Mouse (Mus musculus): ENCODE data around the gene Pik3c2b.

Pik3c2b gene

GRCm38 (mm10) chr1:133103315-133103714 is 57.8 kb downstream of the Pik3c2b start:
- H3K9me3 ChIP-seq (ENCODE audit: low read length), result no peaks in the 10 kb centered on the region
- H3K27me3 ChIP-seq (ENCODE audit: insufficient read depth, low read length), result no peaks in the 10 kb centered on the region
- TF ChIP-seq NANOG (IDR thresholded peaks at IDR 0.05; ENCODE audit: borderline replicate concordance, low read length), result no peak
- no peak for TF ChIP-seq CTCF (conservative IDR thresholded peaks at IDR 0.05; ENCODE audit: low read length)
- no peak for TF ChIP-seq POU5F1 (IDR thresholded peaks at IDR 0.05; ENCODE audit: borderline replicate concordance, low read length)
- H3K36me3 ChIP-seq (ENCODE audit: insufficient read depth, low read length), result peaks cover 38% of the 10 kb centered on the region
- H3K4me3 ChIP-seq (replicated peaks; ENCODE audit: low read length), result no peak overlapping the region
- H3K4me1 ChIP-seq (replicated peaks; ENCODE audit: low read depth, low read length), result peaks cover 37% of the 10 kb centered on the region

GRCm38 (mm10) chr1:133103871-133104270 is 58.4 kb downstream of the Pik3c2b start:
- Histone ChIP-seq H3K4me3 (replicated peaks; ENCODE audit: low read length) (no peak overlapping the region), H3K9me3 (ENCODE audit: low read length) (no peaks in the 10 kb centered on the region), H3K4me1 (replicated peaks; ENCODE audit: low read depth, low read length) (peaks cover 37% of the 10 kb centered on the region), H3K36me3 (ENCODE audit: insufficient read depth, low read length) (peaks cover 34% of the 10 kb centered on the region), H3K27me3 (ENCODE audit: insufficient read depth, low read length) (no peaks in the 10 kb centered on the region)
- TF ChIP-seq NANOG (IDR thresholded peaks at IDR 0.05; ENCODE audit: borderline replicate concordance, low read length) (no peak), CTCF (conservative IDR thresholded peaks at IDR 0.05; ENCODE audit: low read length) (no peak), POU5F1 (IDR thresholded peaks at IDR 0.05; ENCODE audit: borderline replicate concordance, low read length) (no peak)

DNA sequence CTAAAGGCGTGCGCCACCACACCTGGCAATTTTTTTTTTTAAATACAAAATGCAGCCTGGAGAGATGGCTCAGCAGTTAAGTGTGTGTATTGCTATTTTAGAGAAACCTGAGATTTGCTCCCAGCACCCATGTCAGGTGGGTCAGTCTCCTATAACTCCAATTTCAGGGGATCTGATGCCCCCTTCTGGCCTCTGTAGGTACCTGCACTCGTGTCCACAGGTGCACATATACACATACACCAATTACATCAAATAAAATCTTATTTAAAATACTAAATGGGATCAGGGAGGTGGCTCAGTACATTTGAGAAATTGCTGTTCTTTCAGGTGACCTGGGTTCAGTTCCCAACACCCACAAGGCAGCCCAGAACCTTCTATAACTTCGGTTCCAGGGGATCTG is 70.6 kb downstream of the Pik3c2b start:
- Histone ChIP-seq H3K4me3 (replicated peaks; ENCODE audit: low read length) (no peak overlapping the region), H3K36me3 (ENCODE audit: insufficient read depth, low read length) (no peaks in the 10 kb centered on the region), H3K9me3 (ENCODE audit: low read length) (no peaks in the 10 kb centered on the region), H3K4me1 (replicated peaks; ENCODE audit: low read depth, low read length) (peaks cover 21% of the 10 kb centered on the region), H3K27me3 (ENCODE audit: insufficient read depth, low read length) (no peaks in the 10 kb centered on the region)
- TF ChIP-seq POU5F1 (IDR thresholded peaks at IDR 0.05; ENCODE audit: borderline replicate concordance, low read length), result no peak
- TF ChIP-seq CTCF (conservative IDR thresholded peaks at IDR 0.05; ENCODE audit: low read length), result peak; percentile 53
- no peak for TF ChIP-seq NANOG (IDR thresholded peaks at IDR 0.05; ENCODE audit: borderline replicate concordance, low read length)

DNA sequence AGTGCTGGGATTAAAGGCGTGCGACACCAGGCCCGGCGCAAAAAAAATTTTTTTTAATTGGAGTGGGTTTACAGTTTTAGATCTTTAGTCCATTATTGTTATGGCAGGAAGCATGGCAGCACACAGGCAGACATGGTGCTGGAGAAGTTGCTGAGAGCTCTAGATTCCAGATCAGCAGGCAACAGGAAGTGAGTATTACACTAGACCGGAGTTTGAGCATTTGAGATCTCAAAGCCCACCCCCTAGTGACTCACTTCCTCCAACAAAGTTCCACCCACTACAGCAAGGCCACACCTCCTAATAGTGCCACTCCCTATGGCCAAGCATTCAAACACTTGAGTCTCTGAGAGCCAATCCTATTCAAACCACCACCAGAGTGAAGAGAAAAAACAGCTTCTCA is 72.7 kb downstream of the Pik3c2b start:
- H3K27me3 ChIP-seq (ENCODE audit: insufficient read depth, low read length), result no peaks in the 10 kb centered on the region
- TF ChIP-seq CTCF (conservative IDR thresholded peaks at IDR 0.05; ENCODE audit: low read length), result no peak
- TF ChIP-seq NANOG (IDR thresholded peaks at IDR 0.05; ENCODE audit: borderline replicate concordance, low read length), result no peak
- no peak for TF ChIP-seq POU5F1 (IDR thresholded peaks at IDR 0.05; ENCODE audit: borderline replicate concordance, low read length)
- peak overlapping the region; percentile 41; the same call in 1 of the 2 replicates for H3K4me3 ChIP-seq (replicated peaks; ENCODE audit: low read length)
- no peaks in the 10 kb centered on the region for H3K9me3 ChIP-seq (ENCODE audit: low read length)
- H3K4me1 ChIP-seq (replicated peaks; ENCODE audit: low read depth, low read length), result peaks cover 25% of the 10 kb centered on the region
- no peaks in the 10 kb centered on the region for H3K36me3 ChIP-seq (ENCODE audit: insufficient read depth, low read length)

DNA sequence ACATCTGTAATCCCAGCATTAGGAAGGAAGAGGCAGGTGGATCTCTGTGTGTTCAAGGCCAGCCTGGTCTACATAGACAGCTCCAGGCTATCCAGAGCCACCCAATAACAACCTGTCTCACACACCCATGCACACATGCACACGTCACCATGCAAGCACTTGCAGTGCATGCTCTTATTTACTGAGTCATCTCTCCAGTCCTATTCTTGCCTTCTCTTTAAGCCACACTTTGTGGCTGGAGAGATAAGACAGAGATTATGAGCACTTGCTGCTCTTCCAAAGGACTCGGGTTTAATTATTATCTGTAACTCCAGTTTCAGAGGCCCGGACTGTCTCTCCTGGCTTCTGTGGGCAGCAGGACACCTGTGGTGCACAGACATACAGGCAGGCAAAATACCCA is 73.4 kb downstream of the Pik3c2b start:
- TF ChIP-seq CTCF (conservative IDR thresholded peaks at IDR 0.05; ENCODE audit: low read length), result no peak
- no peak for TF ChIP-seq POU5F1 (IDR thresholded peaks at IDR 0.05; ENCODE audit: borderline replicate concordance, low read length)
- TF ChIP-seq NANOG (IDR thresholded peaks at IDR 0.05; ENCODE audit: borderline replicate concordance, low read length), result no peak
- H3K36me3 ChIP-seq (ENCODE audit: insufficient read depth, low read length), result no peaks in the 10 kb centered on the region
- H3K4me3 ChIP-seq (replicated peaks; ENCODE audit: low read length), result no peak overlapping the region
- no peaks in the 10 kb centered on the region for H3K27me3 ChIP-seq (ENCODE audit: insufficient read depth, low read length)
- H3K4me1 ChIP-seq (replicated peaks; ENCODE audit: low read depth, low read length), result peaks cover 25% of the 10 kb centered on the region
- no peaks in the 10 kb centered on the region for H3K9me3 ChIP-seq (ENCODE audit: low read length)

DNA sequence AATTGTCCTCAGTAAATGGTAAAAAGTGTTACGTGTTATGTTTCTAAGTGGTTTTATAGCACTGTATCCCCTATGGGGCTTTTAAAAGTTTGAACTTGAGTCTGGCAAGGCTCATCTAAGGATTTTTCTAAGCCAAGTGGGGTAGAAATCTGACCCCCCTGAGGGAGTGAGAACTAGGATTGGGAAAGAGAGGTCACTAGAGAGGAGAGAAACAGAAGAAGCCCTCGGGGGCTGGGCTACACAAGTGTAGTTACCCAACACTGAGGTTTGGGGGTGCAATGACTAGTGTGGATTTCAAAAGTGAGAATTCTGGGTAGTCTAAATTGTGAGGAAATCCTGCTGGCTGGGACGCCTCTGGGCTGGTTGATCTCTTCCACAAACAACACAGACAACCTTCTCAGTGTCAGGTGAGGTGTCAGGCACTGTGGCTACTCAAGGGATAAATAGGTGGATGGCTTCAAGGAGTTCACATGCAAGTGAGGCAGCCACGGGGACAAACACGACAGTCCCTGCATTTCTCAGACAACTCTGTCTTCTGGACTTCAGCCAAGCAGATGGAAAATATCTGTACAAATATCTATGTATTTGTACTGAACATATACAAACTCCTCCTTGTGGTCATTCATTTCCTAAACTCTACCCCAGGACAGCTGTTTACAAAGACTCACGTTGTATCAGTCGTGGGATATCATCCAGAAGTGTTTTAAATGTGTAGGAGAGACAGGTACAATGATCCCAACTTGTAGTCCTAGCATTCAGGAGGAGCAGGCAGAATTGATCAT is 74.7 kb downstream of the Pik3c2b start:
- Histone ChIP-seq H3K4me1 (replicated peaks; ENCODE audit: low read depth, low read length) (peaks cover 29% of the 10 kb centered on the region), H3K4me3 (replicated peaks; ENCODE audit: low read length) (no peak overlapping the region), H3K36me3 (ENCODE audit: insufficient read depth, low read length) (no peaks in the 10 kb centered on the region), H3K27me3 (ENCODE audit: insufficient read depth, low read length) (no peaks in the 10 kb centered on the region), H3K9me3 (ENCODE audit: low read length) (no peaks in the 10 kb centered on the region)
- TF ChIP-seq NANOG (IDR thresholded peaks at IDR 0.05; ENCODE audit: borderline replicate concordance, low read length) (no peak), POU5F1 (IDR thresholded peaks at IDR 0.05; ENCODE audit: borderline replicate concordance, low read length) (no peak), CTCF (conservative IDR thresholded peaks at IDR 0.05; ENCODE audit: low read length) (no peak)

- no peak overlapping the region for H3K4me3 ChIP-seq (replicated peaks; ENCODE audit: low read length)
- no peaks in the 10 kb centered on the region for H3K36me3 ChIP-seq (ENCODE audit: insufficient read depth, low read length)
- no peaks in the 10 kb centered on the region for H3K27me3 ChIP-seq (ENCODE audit: insufficient read depth, low read length)
- no peak for TF ChIP-seq CTCF (conservative IDR thresholded peaks at IDR 0.05; ENCODE audit: low read length)
- TF ChIP-seq POU5F1 (IDR thresholded peaks at IDR 0.05; ENCODE audit: borderline replicate concordance, low read length), result no peak
- no peak for TF ChIP-seq NANOG (IDR thresholded peaks at IDR 0.05; ENCODE audit: borderline replicate concordance, low read length)
- H3K9me3 ChIP-seq (ENCODE audit: low read length), result no peaks in the 10 kb centered on the region
- peaks cover 36% of the 10 kb centered on the region for H3K4me1 ChIP-seq (replicated peaks; ENCODE audit: low read depth, low read length)
These were observed 75.8 kb downstream of the Pik3c2b start for GRCm38 (mm10) chr1:133121246-133121645.

DNA sequence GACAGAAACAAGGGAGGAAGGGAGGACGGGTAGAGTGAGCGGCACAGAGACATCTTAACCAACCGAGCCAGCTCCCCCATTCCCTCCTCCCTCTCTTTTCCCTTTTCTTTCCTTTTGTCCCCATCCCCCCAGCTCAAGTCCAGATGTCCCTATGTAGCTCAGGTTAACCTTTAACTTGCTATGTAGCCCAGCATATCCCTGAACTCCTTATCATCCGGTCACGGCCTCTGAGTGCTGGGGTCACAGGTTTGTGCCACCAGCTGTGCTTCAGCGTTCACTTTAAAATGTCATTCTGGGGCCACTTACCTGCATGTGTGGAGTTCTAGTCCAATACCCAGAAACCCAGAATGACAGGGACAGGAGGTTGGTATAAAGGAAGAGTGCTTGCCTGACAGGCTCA is 78.7 kb downstream of the Pik3c2b start:
- no peaks in the 10 kb centered on the region for H3K27me3 ChIP-seq (ENCODE audit: insufficient read depth, low read length)
- no peaks in the 10 kb centered on the region for H3K9me3 ChIP-seq (ENCODE audit: low read length)
- no peak overlapping the region for H3K4me3 ChIP-seq (replicated peaks; ENCODE audit: low read length)
- peaks cover 57% of the 10 kb centered on the region for H3K4me1 ChIP-seq (replicated peaks; ENCODE audit: low read depth, low read length)
- TF ChIP-seq CTCF (conservative IDR thresholded peaks at IDR 0.05; ENCODE audit: low read length), result no peak
- no peaks in the 10 kb centered on the region for H3K36me3 ChIP-seq (ENCODE audit: insufficient read depth, low read length)
